Mouse (Mus musculus) olfactory bulb, adult 2 months (tissue): ENCODE measurements around the gene Trim27. TPM values are rescaled to one million over a fixed set of nuclear protein-coding genes. Genes with fewer than 3 reads are reported as not detected.

Experiments used
- H3K27ac ChIP-seq: fragments of 200-500 bp; 2 replicates; pipeline ENCODE4 v1.5.1; 2012; ENCODE audit warnings: low read depth, low read length; ENCODE audit not compliant: insufficient read depth
- H3K4me1 ChIP-seq: fragments of 200-500 bp; 2 replicates; pipeline ENCODE4 v1.6.1; 2012; ENCODE audit warnings: low read length; ENCODE audit not compliant: control insufficient read depth, insufficient read depth
- H3K4me3 ChIP-seq: fragments of 200-500 bp; 2 replicates; pipeline ENCODE4 v1.5.1; 2012; ENCODE audit warnings: mild to moderate bottlenecking, low read depth, low read length, moderate library complexity; ENCODE audit not compliant: insufficient read depth
- CTCF ChIP-seq: fragments of 200-500 bp; IDR thresholded peaks from 2 replicates; pipeline ENCODE4 v1.5.1; 2012; ENCODE audit warnings: low read depth, mild to moderate bottlenecking, low read length, moderate library complexity; ENCODE audit not compliant: insufficient read depth
- POLR2A ChIP-seq: fragments of 200-500 bp; IDR thresholded peaks from 2 replicates; pipeline ENCODE4 v1.6.1; 2012; ENCODE audit warnings: mild to moderate bottlenecking, low read depth, low read length, moderate library complexity; ENCODE audit not compliant: insufficient read depth
- WGBS: fragments of 180-500 bp; shearing (Covaris S2); methylation state at CpG from one replicate; pipeline ENCODE4 v1.1.7; 2018; 5-methylcytosine and 5-hydroxymethylcytosine counted together
- polyA plus RNA-seq: library from polyadenylated mRNA; stranded (reverse); fragments of >200 nt; gene quantifications from 2 replicates; pipeline ENCODE4 v1.2.4, GENCODE M21; 2012; ENCODE audit warnings: low replicate concordance; ENCODE audit not compliant: missing spikeins, insufficient read depth, insufficient read length

Gene Trim27
- polyA plus RNA-seq: not detected in 2 replicates

- Histone ChIP-seq H3K4me1 (peaks cover 10% of the 10 kb centered on the region), H3K27ac (peak within 1 kb of the TSS; percentile 88), H3K4me3 (peak within 1 kb of the TSS; percentile 99)
- WGBS: 0% methylated on average over 15 of the region's 15 CpGs
- TF ChIP-seq CTCF (no peak), POLR2A (no peak)
Measured at GRCm38 (mm10) chr13:21179367-21179723, at the start of gene Trim27. Trim27 (plus strand) TSS chr13:21179445.

GRCm38 (mm10) chr13:21142421-21142820 is 36.8 kb upstream of the Trim27 start:
- Histone ChIP-seq H3K4me1 (no peaks in the 10 kb centered on the region), H3K27ac (no peak overlapping the region), H3K4me3 (no peak overlapping the region)
- no peak for TF ChIP-seq CTCF
- no peak for TF ChIP-seq POLR2A
- 62% methylated on average over 8 of the region's 8 CpGs for WGBS

- no peak within 1 kb of the TSS for H3K4me3 ChIP-seq
- no peak within 1 kb of the TSS for H3K27ac ChIP-seq
- H3K4me1 ChIP-seq: no peaks in the 10 kb centered on the region
- WGBS: 82% methylated on average over 4 of the region's 4 CpGs
- TF ChIP-seq CTCF: no peak
- TF ChIP-seq POLR2A: no peak
Measured at GRCm38 (mm10) chr13:21145767-21146166, 33.5 kb upstream of the Trim27 start, which contains the start of gene Olfr1368. Olfr1368 (minus strand) TSS chr13:21145867.

GRCm38 (mm10) chr13:21155888-21156287 is 23.4 kb upstream of the Trim27 start:
- Histone ChIP-seq H3K4me1 (no peaks in the 10 kb centered on the region), H3K27ac (no peak overlapping the region), H3K4me3 (no peak overlapping the region)
- 87% methylated on average over 5 of the region's 5 CpGs for WGBS
- no peak for TF ChIP-seq CTCF
- no peak for TF ChIP-seq POLR2A

GRCm38 (mm10) chr13:21158071-21158470 is 21.2 kb upstream of the Trim27 start:
- TF ChIP-seq POLR2A: no peak
- TF ChIP-seq CTCF: no peak
- Histone ChIP-seq H3K4me3 (no peak overlapping the region), H3K4me1 (no peaks in the 10 kb centered on the region), H3K27ac (no peak overlapping the region)
- 15% methylated on average over 9 of the region's 9 CpGs for WGBS

- TF ChIP-seq POLR2A (no peak), CTCF (peak; percentile 67; the same call in 1 of the 2 replicates)
- Histone ChIP-seq H3K4me3 (peak overlapping the region; percentile 49), H3K4me1 (no peaks in the 10 kb centered on the region), H3K27ac (no peak overlapping the region)
- WGBS: 2% methylated on average over 19 of the region's 19 CpGs
Measured at GRCm38 (mm10) chr13:21158785-21159474, 20.3 kb upstream of the Trim27 start.

GRCm38 (mm10) chr13:21159475-21159819 is 19.8 kb upstream of the Trim27 start:
- TF ChIP-seq POLR2A: no peak
- TF ChIP-seq CTCF: no peak

GRCm38 (mm10) chr13:21160041-21160511 is 19.2 kb upstream of the Trim27 start:
- WGBS: under 1% methylated on average over 16 of the region's 16 CpGs
- H3K4me3 ChIP-seq: peak overlapping the region; percentile 49
- no peak overlapping the region for H3K27ac ChIP-seq
- no peaks in the 10 kb centered on the region for H3K4me1 ChIP-seq
- no peak for TF ChIP-seq POLR2A
- TF ChIP-seq CTCF: no peak

More at GRCm38 (mm10) chr13:21159475-21159819, 19.8 kb upstream of the Trim27 start:
- no peaks in the 10 kb centered on the region for H3K4me1 ChIP-seq
- under 1% methylated on average over 15 of the region's 15 CpGs for WGBS
- H3K27ac ChIP-seq: no peak overlapping the region
- peak overlapping the region; percentile 49 for H3K4me3 ChIP-seq
